Mouse (Mus musculus) embryonic facial prominence, embryonic 12.5 days (tissue): ENCODE results near the gene Mmp2. TPM values are rescaled to one million over a fixed set of nuclear protein-coding genes. Genes with fewer than 3 reads are reported as not detected.
"Not testable (repeated sequence)": the region's sequence is repeated elsewhere in the genome, so short reads cannot be mapped to it uniquely, and the experiment has no call there.

Experiments used
- ATAC-seq: fragments of 200-750 bp; cut with Nextera tagmentation; 2 replicates; pipeline ENCODE4 v1.8.0; 2017; ENCODE audit not compliant: insufficient number of reproducible peaks, insufficient read depth, low FRiP score, low TSS enrichment
- H3K27ac ChIP-seq: fragments of 300-500 bp; sonication (generic); 2 replicates; pipeline ENCODE4 v1.5.1; 2016; ENCODE audit warnings: mild to moderate bottlenecking
- H3K27me3 ChIP-seq: fragments of 300-500 bp; sonication (generic); 2 replicates; pipeline ENCODE4 v1.6.1; 2016; ENCODE audit warnings: mild to moderate bottlenecking, moderate library complexity
- H3K36me3 ChIP-seq: fragments of 300-500 bp; sonication (generic); 2 replicates; pipeline ENCODE4 v1.6.1; 2016; ENCODE audit warnings: mild to moderate bottlenecking
- H3K4me1 ChIP-seq: fragments of 300-500 bp; sonication (generic); 2 replicates; pipeline ENCODE4 v1.6.1; 2016
- H3K4me2 ChIP-seq: fragments of 300-500 bp; sonication (generic); replicated peaks from 2 replicates; pipeline ENCODE4 v1.6.1; 2016; ENCODE audit warnings: mild to moderate bottlenecking, moderate library complexity
- H3K4me3 ChIP-seq: fragments of 300-500 bp; sonication (generic); 2 replicates; pipeline ENCODE4 v1.5.1; 2016; ENCODE audit warnings: mild to moderate bottlenecking
- H3K9ac ChIP-seq: fragments of 300-500 bp; sonication (generic); 2 replicates; pipeline ENCODE4 v1.6.1; 2016; ENCODE audit warnings: mild to moderate bottlenecking, moderate library complexity
- H3K9me3 ChIP-seq: fragments of 300-500 bp; sonication (generic); 2 replicates; pipeline ENCODE4 v1.6.1; 2016; ENCODE audit warnings: mild to moderate bottlenecking, moderate library complexity
- WGBS: fragments of 180-500 bp; shearing (Covaris S2); methylation state at CpG from one replicate; pipeline ENCODE4 v1.1.7; 2016; 5-methylcytosine and 5-hydroxymethylcytosine counted together
- polyA plus RNA-seq: library from polyadenylated mRNA; unstranded; fragments of >200 nt; fragmentation: Nextera tagmentation; extraction: Ambion mirVana; gene quantifications from 2 replicates; pipeline ENCODE4 v1.2.1, GENCODE M21; 2016

Gene Mmp2
- polyA plus RNA-seq, 1 experiment from 2014 or later = 203 TPM

DNA sequence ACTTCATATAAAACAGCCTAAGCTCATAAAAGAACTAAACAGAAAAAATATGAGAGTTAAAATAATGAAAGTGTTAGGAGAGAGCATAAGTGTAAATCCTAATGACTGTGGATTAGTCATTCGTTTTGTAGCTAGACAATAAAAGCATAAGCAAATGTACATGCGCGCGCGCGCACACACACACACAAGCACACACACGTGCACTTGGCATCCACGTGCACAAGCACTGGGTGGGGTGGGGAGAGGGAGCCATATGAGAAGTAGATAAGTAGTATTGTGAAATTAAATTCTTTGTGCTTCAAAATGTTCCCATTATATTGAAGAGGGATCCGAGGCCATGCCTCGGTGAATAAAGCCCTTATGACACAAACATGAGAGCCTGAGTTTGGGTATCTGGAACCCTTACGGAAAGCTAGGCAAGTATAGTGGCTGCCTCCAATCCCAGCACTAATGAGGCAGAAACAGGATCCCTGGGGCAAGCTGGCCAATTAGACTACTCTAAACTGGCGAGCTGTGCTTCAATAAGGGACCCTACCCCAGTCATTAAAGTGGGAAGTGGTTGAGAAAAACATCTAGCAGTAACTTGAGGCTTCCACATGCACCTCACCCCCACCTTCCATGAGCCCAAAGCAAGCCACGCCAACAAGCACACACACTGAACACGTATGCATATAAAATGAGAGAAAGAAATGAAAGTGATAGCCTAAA, 31.5 kb downstream of the Mmp2 start:
- WGBS = 81% methylated on average over 14 of the region's 14 CpGs
- H3K4me3 ChIP-seq = no peak overlapping the region
- no peak overlapping the region for H3K4me2 ChIP-seq
- H3K27me3 ChIP-seq = no peaks in the 10 kb centered on the region; the same call in 1 of the 2 replicates
- H3K9me3 ChIP-seq = no peaks in the 10 kb centered on the region
- no peaks in the 10 kb centered on the region for H3K36me3 ChIP-seq
- H3K4me1 ChIP-seq = no peaks in the 10 kb centered on the region
- no peak overlapping the region for H3K9ac ChIP-seq
- H3K27ac ChIP-seq = no peak overlapping the region
- no peak for ATAC-seq

DNA sequence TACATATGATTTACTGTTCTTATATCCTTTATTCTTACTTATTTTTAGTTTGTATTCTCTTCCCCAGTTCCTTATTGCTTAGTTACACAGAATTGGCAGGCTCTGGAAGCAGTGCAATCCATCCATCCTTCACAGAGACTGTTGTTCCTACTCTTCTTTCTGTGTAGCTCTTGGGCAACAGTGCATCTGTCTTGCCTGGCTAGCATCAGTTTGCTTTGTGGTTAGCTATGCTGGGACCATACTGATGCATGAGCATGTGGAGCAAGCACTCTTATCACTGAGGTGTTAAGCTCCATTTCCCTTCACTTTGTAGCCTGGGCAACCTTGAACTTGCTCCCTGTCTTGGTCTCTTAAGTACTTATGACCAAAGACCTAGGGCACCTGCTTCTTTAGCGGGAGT, 34.9 kb downstream of the Mmp2 start:
- WGBS = 88% methylated on average over 1 of the region's 1 CpGs

DNA sequence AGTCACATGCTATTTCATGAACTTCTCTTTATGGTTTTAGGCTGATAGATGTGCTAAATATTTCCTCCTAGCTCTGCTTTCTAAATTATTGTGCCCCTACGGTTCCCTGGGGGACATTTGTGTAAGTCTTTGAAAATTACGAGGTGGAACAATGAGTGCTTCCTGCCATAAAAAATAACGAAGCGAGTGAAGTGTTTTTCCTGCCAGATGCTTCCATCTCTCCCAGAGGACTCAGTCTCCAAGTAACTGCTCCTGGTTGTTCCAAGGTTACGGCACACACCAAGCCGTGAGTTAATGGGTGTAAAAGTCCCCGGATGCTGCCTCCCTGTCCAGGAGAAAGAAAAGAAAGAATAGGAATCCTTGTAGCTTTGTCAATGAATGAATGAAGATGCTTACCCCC, 43.2 kb downstream of the Mmp2 start:
- Histone ChIP-seq H3K9ac (no peak overlapping the region), H3K4me1 (peaks cover 3% of the 10 kb centered on the region; the same call in 1 of the 2 replicates), H3K4me2 (no peak overlapping the region), H3K27me3 (no peaks in the 10 kb centered on the region), H3K4me3 (no peak overlapping the region), H3K9me3 (no peaks in the 10 kb centered on the region), H3K27ac (no peak overlapping the region), H3K36me3 (no peaks in the 10 kb centered on the region)
- whole genome bisulfite sequencing = 55% methylated on average over 7 of the region's 7 CpGs
- no peak for ATAC-seq

More for the DNA sequence above, 34.9 kb downstream of the Mmp2 start:
- Histone ChIP-seq H3K36me3 (no peaks in the 10 kb centered on the region), H3K27ac (no peak overlapping the region), H3K4me2 (no peak overlapping the region), H3K4me1 (no peaks in the 10 kb centered on the region), H3K27me3 (no peaks in the 10 kb centered on the region), H3K4me3 (no peak overlapping the region), H3K9ac (no peak overlapping the region), H3K9me3 (no peaks in the 10 kb centered on the region)
- no peak for ATAC-seq

GRCm38 (mm10) chr8:92872063-92872759, 45.1 kb downstream of the Mmp2 start:
- Histone ChIP-seq H3K4me2 (no peak overlapping the region), H3K27ac (no peak overlapping the region), H3K9me3 (no peaks in the 10 kb centered on the region), H3K4me1 (peaks cover 3% of the 10 kb centered on the region; the same call in 1 of the 2 replicates), H3K4me3 (no peak overlapping the region), H3K27me3 (no peaks in the 10 kb centered on the region), H3K9ac (no peak overlapping the region), H3K36me3 (no peaks in the 10 kb centered on the region)
- ATAC-seq = no peak
- 41% methylated on average over 10 of the region's 10 CpGs for WGBS

DNA sequence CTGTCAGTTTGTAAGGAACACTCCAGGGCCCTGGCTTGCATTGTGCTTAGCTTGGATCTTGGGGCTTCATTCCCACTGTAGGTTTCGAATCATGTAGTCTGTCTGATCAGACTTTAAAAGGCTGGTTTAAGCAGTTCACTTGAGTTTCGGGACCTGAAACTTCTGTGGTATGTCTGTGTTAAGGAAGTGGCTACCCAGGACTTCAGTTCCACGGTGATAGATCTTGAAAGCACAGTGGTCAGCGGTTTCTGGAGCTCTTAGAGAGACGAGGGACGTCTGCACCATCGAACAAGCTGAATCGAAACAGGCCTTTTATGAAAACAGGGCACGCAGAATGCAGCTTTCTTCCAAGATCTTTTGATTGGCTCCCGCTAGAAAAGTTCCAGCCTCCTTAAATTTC, 48.7 kb downstream of the Mmp2 start:
- H3K4me2 ChIP-seq = no peak overlapping the region
- H3K27me3 ChIP-seq = no peaks in the 10 kb centered on the region
- WGBS = 68% methylated on average over 10 of the region's 10 CpGs
- H3K27ac ChIP-seq = no peak overlapping the region
- H3K4me1 ChIP-seq = peaks cover 3% of the 10 kb centered on the region; the same call in 1 of the 2 replicates
- no peak overlapping the region for H3K4me3 ChIP-seq
- no peak for ATAC-seq
- H3K9ac ChIP-seq = no peak overlapping the region
- H3K36me3 ChIP-seq = peaks cover 10% of the 10 kb centered on the region
- H3K9me3 ChIP-seq = 0 out of 2 replicates have a peak, but pooled peaks cover 2% of the 10 kb centered on the region

DNA sequence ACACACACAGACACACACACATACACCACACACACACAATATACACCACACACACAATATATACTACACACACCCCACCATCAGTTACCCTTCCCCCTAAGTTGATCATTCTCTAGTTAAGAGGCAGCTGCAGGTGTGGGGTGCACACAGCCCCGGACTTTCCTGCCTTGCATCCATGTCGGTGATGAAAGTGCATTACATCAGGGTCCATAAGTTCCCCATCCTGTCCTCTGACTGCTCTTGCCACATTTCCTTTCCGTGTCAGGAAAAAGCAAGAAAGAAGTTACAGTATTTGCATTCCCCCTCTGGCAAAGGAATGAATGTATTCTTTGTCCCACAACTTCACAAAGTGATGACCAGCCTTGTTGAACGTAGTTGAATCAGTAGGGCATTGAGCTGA, 54.2 kb downstream of the Mmp2 start:
- Histone ChIP-seq H3K4me2 (no peak overlapping the region), H3K4me1 (no peaks in the 10 kb centered on the region), H3K9ac (no peak overlapping the region), H3K27ac (no peak overlapping the region), H3K4me3 (no peak overlapping the region), H3K27me3 (no peaks in the 10 kb centered on the region), H3K36me3 (peaks cover 10% of the 10 kb centered on the region), H3K9me3 (0 out of 2 replicates have a peak, but pooled peaks cover 2% of the 10 kb centered on the region)
- WGBS = 32% methylated on average over 4 of the region's 4 CpGs
- ATAC-seq = no peak

DNA sequence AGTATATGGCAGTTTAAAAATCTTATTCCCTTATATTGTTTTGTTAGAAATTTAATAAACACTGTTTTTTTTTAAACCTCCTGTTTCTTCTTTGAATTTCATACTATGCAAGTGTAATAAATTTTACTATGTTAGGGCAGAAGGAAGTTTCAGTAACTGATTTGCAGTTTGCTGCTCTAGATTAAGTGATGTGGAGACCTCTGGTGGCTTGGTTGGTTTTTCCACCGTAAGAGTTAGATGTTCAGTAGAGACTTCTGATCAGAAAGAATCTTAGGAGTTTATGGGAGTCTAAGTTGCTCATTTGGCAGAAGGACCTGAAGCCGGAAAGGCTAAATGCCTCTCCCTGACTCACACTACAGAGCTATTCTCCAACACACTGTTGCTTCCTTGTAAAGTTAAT, 56.7 kb downstream of the Mmp2 start:
- Histone ChIP-seq H3K27me3 (no peaks in the 10 kb centered on the region), H3K4me2 (no peak overlapping the region), H3K9me3 (0 out of 2 replicates have a peak, but pooled peaks cover 2% of the 10 kb centered on the region), H3K9ac (no peak overlapping the region), H3K36me3 (peaks cover 10% of the 10 kb centered on the region), H3K27ac (no peak overlapping the region), H3K4me3 (no peak overlapping the region), H3K4me1 (no peaks in the 10 kb centered on the region)
- ATAC-seq = no peak
- 81% methylated on average over 2 of the region's 2 CpGs for WGBS

- H3K4me1 ChIP-seq, ATAC-seq, H3K4me2 ChIP-seq, H3K9me3 ChIP-seq, H3K9ac ChIP-seq, H3K27ac ChIP-seq, H3K36me3 ChIP-seq, H3K27me3 ChIP-seq, H3K4me3 ChIP-seq: not testable (repeated sequence)
- WGBS = 77% methylated on average over 3 of the region's 3 CpGs
These were observed 65.1 kb downstream of the Mmp2 start for GRCm38 (mm10) chr8:92892216-92892615.

DNA sequence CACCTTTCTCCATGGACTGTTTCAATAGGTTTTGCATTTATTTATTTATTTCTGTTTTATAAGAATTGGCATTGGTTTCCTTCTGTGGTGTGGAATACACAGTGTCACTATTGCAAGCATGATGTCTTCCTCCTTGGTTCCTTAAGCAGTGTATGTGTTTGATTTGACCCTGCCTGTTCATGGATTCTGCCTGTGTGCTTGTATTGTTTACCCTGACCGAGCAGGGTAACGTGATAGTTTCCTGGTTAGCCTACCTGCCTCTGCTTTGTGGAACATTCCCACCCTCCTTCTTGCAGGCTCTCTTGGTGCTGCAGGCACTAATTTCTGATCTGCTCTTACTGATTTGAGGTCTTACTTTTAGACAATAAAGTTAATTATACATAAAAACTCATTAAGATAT, 66.8 kb downstream of the Mmp2 start:
- 29% methylated on average over 2 of the region's 2 CpGs for WGBS
- H3K27ac ChIP-seq = no peak overlapping the region
- H3K4me2 ChIP-seq = no peak overlapping the region
- no peak overlapping the region for H3K9ac ChIP-seq
- H3K27me3 ChIP-seq = no peaks in the 10 kb centered on the region
- no peaks in the 10 kb centered on the region for H3K4me1 ChIP-seq
- ATAC-seq = no peak
- H3K36me3 ChIP-seq = no peaks in the 10 kb centered on the region
- no peaks in the 10 kb centered on the region for H3K9me3 ChIP-seq
- no peak overlapping the region for H3K4me3 ChIP-seq

GRCm38 (mm10) chr8:92895053-92895452, 68.0 kb downstream of the Mmp2 start:
- 86% methylated on average over 7 of the region's 7 CpGs for WGBS
- H3K4me1 ChIP-seq = no peaks in the 10 kb centered on the region

DNA sequence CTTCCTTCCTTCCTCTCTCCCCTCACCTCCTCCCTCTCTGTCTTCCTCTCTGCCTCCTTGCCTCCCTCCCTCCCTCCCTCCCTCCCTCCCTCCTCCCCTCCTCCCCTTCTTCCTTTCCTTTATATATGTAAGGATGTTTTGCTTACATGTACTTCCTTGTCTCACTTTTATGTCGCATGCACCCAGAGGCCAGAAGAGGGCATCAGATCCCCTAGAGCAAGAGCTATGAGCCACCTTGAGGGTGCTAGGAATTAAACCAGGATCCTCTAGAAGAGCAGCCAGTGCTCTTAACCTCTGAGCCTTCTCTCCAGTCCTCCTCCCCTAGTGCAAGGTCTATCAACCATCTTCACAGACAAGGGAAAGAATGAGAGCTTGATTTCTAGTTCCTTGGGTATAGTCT, 69.0 kb downstream of the Mmp2 start:
- Histone ChIP-seq H3K36me3 (no peaks in the 10 kb centered on the region), H3K27me3 (no peaks in the 10 kb centered on the region), H3K9me3 (no peaks in the 10 kb centered on the region), H3K27ac (no peak overlapping the region), H3K9ac (no peak overlapping the region), H3K4me2 (no peak overlapping the region), H3K4me1 (no peaks in the 10 kb centered on the region), H3K4me3 (no peak overlapping the region)
- 80% methylated on average over 1 of the region's 1 CpGs for WGBS
- no peak for ATAC-seq

More at GRCm38 (mm10) chr8:92895053-92895452, 68.0 kb downstream of the Mmp2 start:
- ATAC-seq = no peak
- Histone ChIP-seq H3K4me3 (no peak overlapping the region), H3K27ac (no peak overlapping the region), H3K36me3 (no peaks in the 10 kb centered on the region), H3K9ac (no peak overlapping the region), H3K27me3 (no peaks in the 10 kb centered on the region), H3K4me2 (no peak overlapping the region), H3K9me3 (no peaks in the 10 kb centered on the region)

GRCm38 (mm10) chr8:92896611-92897010, 69.5 kb downstream of the Mmp2 start:
- 63% methylated on average over 5 of the region's 5 CpGs for WGBS
- no peak overlapping the region for H3K9ac ChIP-seq
- H3K27me3 ChIP-seq = no peaks in the 10 kb centered on the region
- no peak for ATAC-seq
- H3K9me3 ChIP-seq = no peaks in the 10 kb centered on the region
- H3K36me3 ChIP-seq = no peaks in the 10 kb centered on the region
- no peaks in the 10 kb centered on the region for H3K4me1 ChIP-seq
- H3K4me2 ChIP-seq = no peak overlapping the region
- H3K27ac ChIP-seq = no peak overlapping the region
- no peak overlapping the region for H3K4me3 ChIP-seq
